Mouse (Mus musculus) fibroblast of lung, adult 2 months (primary cell): ENCODE measurements around the gene Mug2.
"Not testable (repeated sequence)": the region's sequence is repeated elsewhere in the genome, so short reads cannot be mapped to it uniquely, and the experiment has no call there.

ENCODE experiments used
- DNase-seq: peaks from one replicate; pipeline ENCODE4 v3.0.0-alpha.2; 2011; ENCODE audit warnings: low read depth

Gene Mug2

GRCm38 (mm10) chr6:122006461-122006860 lies at the start of gene Mug2:
Gene Mug2 (plus strand): TSS chr6:122006761.
- not testable (repeated sequence) for DNase-seq

DNA sequence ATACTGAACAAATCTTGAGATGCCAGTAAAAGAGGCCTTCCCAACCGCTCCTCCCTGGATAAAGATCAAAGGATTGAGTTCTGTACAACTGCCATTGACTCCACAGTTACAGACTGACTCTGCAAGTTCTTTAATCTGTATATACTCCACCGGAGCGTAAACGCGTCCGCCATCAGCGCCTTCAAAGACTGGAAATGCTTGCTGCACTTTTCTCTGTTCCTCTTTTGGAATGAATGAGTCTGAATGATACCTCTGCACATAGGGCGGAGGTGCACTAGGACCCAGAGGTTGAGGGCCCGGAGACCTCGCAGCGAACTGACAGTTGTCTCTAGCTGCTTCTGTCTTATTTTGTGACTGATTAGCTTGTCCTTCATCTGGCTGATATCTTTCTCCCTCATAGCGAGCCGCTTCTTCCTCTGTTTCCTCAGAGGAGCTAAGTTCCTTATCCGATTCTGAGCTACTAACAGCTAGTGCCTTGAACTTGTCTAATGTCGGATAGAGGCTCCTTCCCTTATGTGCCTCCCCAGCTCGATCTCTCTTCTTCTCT lies 48.7 kb upstream of the Mug2 start:
- not testable (repeated sequence) for DNase-seq

GRCm38 (mm10) chr6:121975701-121976100 lies 30.9 kb upstream of the Mug2 start:
- DNase-seq, result no peak

DNA sequence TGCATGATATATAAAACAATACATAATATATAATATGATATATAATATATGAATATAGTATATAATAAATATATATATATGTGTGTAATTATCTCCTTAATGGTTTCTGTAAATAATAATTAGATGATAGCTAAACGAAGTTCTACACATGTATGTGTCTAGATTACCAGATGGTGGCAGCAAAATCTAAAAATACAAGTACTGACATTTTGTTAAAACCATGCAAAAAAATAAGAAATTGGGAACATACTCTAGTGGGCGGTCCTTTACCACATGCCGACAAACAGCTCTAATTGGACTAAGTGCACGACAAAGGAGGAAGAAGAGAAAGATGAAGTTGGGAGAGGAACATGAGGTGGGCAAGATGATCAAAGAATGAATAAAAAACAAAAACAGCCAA lies 94.3 kb downstream of the Mug2 start:
- no peak for DNase-seq

- DNase-seq, result no peak
Observed at GRCm38 (mm10) chr6:122101671-122102070, 95.1 kb downstream of the Mug2 start.

DNA sequence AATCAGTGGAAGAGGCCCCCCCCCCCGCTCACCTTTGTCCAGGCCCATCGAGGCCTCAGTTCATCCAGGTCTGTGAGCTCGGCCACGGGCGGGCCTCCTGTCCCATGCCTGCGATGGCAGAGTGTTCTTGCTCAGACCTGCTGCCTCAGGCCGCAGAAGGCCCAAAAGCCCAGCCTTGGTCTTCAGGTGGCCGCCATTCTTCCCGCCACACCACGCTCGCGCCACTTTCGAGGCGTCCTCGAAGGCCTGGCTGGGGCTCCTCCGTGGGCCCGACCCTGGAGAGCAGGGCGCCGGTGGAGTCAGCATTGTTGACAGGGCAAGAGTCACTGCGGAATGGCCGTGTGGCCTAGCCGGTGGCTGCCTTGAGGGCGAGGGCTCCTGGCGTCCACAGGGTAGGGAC lies 110.4 kb downstream of the Mug2 start:
- no peak for DNase-seq

DNA sequence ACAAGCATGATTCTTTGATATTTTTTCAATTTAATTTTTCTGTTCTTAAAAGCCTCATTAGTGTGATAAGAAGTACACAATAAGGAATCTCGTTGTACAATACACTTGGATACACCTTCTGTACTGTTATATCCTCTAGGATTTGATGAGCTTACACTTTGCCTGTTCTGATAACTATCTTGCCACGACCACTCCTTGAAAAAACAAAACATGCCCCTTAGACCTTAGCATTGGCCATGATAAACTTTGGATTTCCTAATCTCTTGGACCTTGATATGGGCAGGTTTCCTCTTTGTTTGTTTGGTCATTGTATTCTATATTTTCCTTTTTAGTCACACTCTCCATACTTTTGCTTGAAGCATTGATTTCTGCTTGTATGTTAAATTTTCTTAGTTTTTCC lies 123.0 kb downstream of the Mug2 start:
- DNase-seq, result no peak
